Mouse (Mus musculus) liver, embryonic 14.5 days (tissue): ENCODE data around the gene Pias4.

Experiments
- CTCF ChIP-seq: IDR thresholded peaks from 2 replicates; pipeline ENCODE4 v1.5.1; 2016; ENCODE audit warnings: antibody characterized with exemption, low read depth, control low read depth
- EP300 ChIP-seq: IDR thresholded peaks from 2 replicates; pipeline ENCODE4 v1.6.1; 2016; ENCODE audit warnings: antibody characterized with exemption, low read depth

DNA sequence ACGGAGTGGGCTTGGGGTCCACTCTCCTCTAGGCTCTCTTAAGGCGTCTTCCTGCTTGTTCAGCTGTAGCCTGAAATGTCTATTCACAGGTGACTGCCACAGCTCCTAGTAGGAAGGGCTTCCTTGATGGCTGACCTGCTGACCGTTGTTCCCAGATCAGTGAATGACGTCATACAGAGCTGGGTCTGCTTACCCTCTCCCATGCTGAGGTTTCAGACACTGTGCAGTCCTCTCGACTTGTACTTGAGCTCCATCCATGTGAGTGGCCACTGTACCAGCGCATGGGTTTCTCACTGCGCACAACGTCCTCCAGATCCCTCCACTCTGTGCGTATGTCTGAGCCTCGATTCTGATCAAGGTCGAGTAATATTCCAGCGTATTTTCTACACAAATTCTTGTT, 15.1 kb downstream of the Pias4 start:
- TF ChIP-seq CTCF (no peak), EP300 (no peak)
